17 mouse cellular contexts compared by ENCODE assay signal in genomic region chr5:37233010-37233557, GRCm38 (mm10). TPM values are rescaled to one million over a fixed set of nuclear protein-coding genes. Genes with fewer than 3 reads are reported as not detected.
DNase-seq lines count a peak whose midpoint lies in the region; ATAC-seq lines count a peak whose summit lies in the region.
"Had no signal": no experiment of that assay in that cellular context is flagged by ENCODE, and none has a peak within 500 bp of the region (broad histone marks: within the 10 kb centered on the region; RNA-seq: fewer than 3 reads in every experiment).

No protein-coding gene starts in this region.

- H3K4me3 ChIP-seq in midbrain, embryonic 16.5 days (ENCODE audit: low read depth, low read length) = no peak overlapping the region
- H3K4me3 ChIP-seq in midbrain, embryonic 14.5 days (replicated peaks; ENCODE audit: low read depth, low read length) = no peak overlapping the region
- H3K4me3 ChIP-seq: embryonic facial prominence, embryonic 13.5 days; stomach, embryonic 15.5 days had no signal

- H3K36me3 ChIP-seq in midbrain, embryonic 16.5 days (ENCODE audit: control insufficient read depth, insufficient read depth, low read length) = no peaks in the 10 kb centered on the region
- H3K36me3 ChIP-seq in midbrain, embryonic 14.5 days (ENCODE audit: control insufficient read depth, insufficient read depth, low read length) = no peaks in the 10 kb centered on the region
- H3K36me3 ChIP-seq: embryonic facial prominence, embryonic 13.5 days; stomach, embryonic 15.5 days had no signal

- H3K27me3 ChIP-seq in midbrain, embryonic 16.5 days (ENCODE audit: control insufficient read depth, insufficient read depth, low read depth, low read length) = no peaks in the 10 kb centered on the region
- H3K27me3 ChIP-seq in midbrain, embryonic 14.5 days (ENCODE audit: control insufficient read depth, insufficient read depth, low read length) = no peaks in the 10 kb centered on the region; the same call in 1 of the 2 replicates

- WGBS in midbrain, embryonic 16.5 days = 53% methylated on average over 9 of the region's 9 CpGs
- WGBS in midbrain, embryonic 14.5 days = 54% methylated on average over 9 of the region's 9 CpGs

- H3K4me1 ChIP-seq in midbrain, embryonic 16.5 days (ENCODE audit: control insufficient read depth, insufficient read depth, low read length) = no peaks in the 10 kb centered on the region
- H3K4me1 ChIP-seq in midbrain, embryonic 14.5 days (ENCODE audit: control insufficient read depth, insufficient read depth, low read length) = no peaks in the 10 kb centered on the region
- H3K4me1 ChIP-seq: embryonic facial prominence, embryonic 13.5 days; stomach, embryonic 15.5 days had no signal

- no peak overlapping the region for H3K4me2 ChIP-seq in midbrain, embryonic 16.5 days (ENCODE audit: low read length)
- H3K4me2 ChIP-seq in midbrain, embryonic 14.5 days (ENCODE audit: low read length) = no peak overlapping the region
- H3K4me2 ChIP-seq: embryonic facial prominence, embryonic 13.5 days; lung, embryonic 14.5 days; stomach, embryonic 15.5 days had no signal

- no peak for DNase-seq in frontal cortex, postnatal 25 days (ENCODE audit: low spot score in 2 of 2)
- no peak for DNase-seq in midbrain, embryonic 14.5 days
- DNase-seq in left cerebral cortex, postnatal 36 days (ENCODE audit: low spot score in 2 of 2) = peak; percentile 67 to 79
- no peak for DNase-seq in adrenal gland, postnatal 36 days
- DNase-seq in adipocyte (ENCODE audit: low spot score) = no peak
- DNase-seq in thymus, postnatal 25 days = no peak
- DNase-seq: adrenal gland, postnatal 25 days; B cell, adult 2 months; cerebellum, postnatal 36 days; liver; lung, embryonic 14.5 days; thymus, postnatal 36 days had no signal

- ATAC-seq in frontal cortex, adult (ENCODE audit: low TSS enrichment) = peak; percentile 79
- ATAC-seq in midbrain, embryonic 16.5 days = 0 out of 2 replicates have a peak, but pooled peaks have one; percentile 26
- no peak for ATAC-seq in midbrain, embryonic 14.5 days (ENCODE audit: low FRiP score, low TSS enrichment)

- no peak overlapping the region for H3K9ac ChIP-seq in midbrain, embryonic 16.5 days (ENCODE audit: low read depth, low read length)
- H3K9ac ChIP-seq in midbrain, embryonic 14.5 days (replicated peaks; ENCODE audit: low read length) = no peak overlapping the region
- H3K9ac ChIP-seq: embryonic facial prominence, embryonic 13.5 days; lung, embryonic 14.5 days; stomach, embryonic 15.5 days had no signal

- H3K27ac ChIP-seq in midbrain, embryonic 16.5 days (ENCODE audit: low read length) = no peak overlapping the region
- no peak overlapping the region for H3K27ac ChIP-seq in midbrain, embryonic 14.5 days (replicated peaks; ENCODE audit: low read depth, low read length)
- H3K27ac ChIP-seq: embryonic facial prominence, embryonic 13.5 days; stomach, embryonic 15.5 days had no signal

- no peaks in the 10 kb centered on the region for H3K9me3 ChIP-seq in midbrain, embryonic 16.5 days (replicated peaks; ENCODE audit: control insufficient read depth, low read length, poor library complexity, severe bottlenecking)
- no peaks in the 10 kb centered on the region for H3K9me3 ChIP-seq in midbrain, embryonic 14.5 days (ENCODE audit: control insufficient read depth, low read length)
- H3K9me3 ChIP-seq: embryonic facial prominence, embryonic 13.5 days; stomach, embryonic 15.5 days had no signal

- intact Hi-C loops in left cerebral cortex, postnatal 36 days (cut with DNase I) = no loop called here

RNA-seq across cellular contexts. Expression of gene Crmp1, which starts 8.7 kb away (rescaled TPM):
- 977 and 1,010 TPM in 2 replicates for polyA plus RNA-seq in midbrain, embryonic 16.5 days (2015; fragmentation: Nextera tagmentation; extraction: Ambion mirVana)
- 906 and 957 TPM in 2 replicates for polyA plus RNA-seq in midbrain, embryonic 14.5 days (2014; fragmentation: Nextera tagmentation; extraction: Ambion mirVana)
- total RNA-seq in left cerebral cortex, postnatal 36 days (2021) = 100 to 1,000 TPM; 199 to 200 TPM
- total RNA-seq in adrenal gland, postnatal 36 days (2021) = 1 to 10 TPM; 5.2 to 6.6 TPM
- total RNA-seq: megakaryocyte progenitor cell, adult 5-6 weeks had no signal

Comparison
In these comparisons a context has a peak if more than half of its experiments do, and no peak if none do; other contexts are left out.
1. DNase-seq: peak in left cerebral cortex, postnatal 36 days (2 of 2); none in frontal cortex, postnatal 25 days (0 of 2), midbrain, embryonic 14.5 days (single experiment), adrenal gland, postnatal 36 days (0 of 2), adipocyte (single experiment) and thymus, postnatal 25 days (single experiment).
2. RNA of gene Crmp1, which starts 8.7 kb away (total RNA-seq): 199 to 200 TPM in left cerebral cortex, postnatal 36 days; 5.2 to 6.6 TPM in adrenal gland, postnatal 36 days; every median in the first group is over 10 times any median in the second.